Mouse (Mus musculus): ENCODE data around the gene Eif4a2.

The Eif4a2 gene

DNA sequence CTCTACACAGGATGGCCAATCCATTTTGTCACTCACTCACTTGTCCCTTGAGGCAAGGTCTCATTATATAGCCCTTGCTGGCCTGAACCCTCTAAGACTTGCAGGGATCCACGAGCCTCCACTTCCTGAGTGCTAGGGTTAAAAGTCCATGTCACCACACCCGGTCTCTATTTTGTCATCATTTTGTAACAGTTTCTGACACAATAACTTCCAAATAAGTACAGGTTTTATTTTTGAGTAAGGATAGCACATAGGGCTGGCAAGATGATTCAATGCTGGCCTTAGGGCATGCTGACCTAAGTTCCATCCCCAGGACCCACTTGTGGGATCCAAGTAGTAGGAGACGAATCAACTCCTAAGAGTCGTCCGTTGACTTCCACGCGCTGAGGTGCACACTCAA is 1.1 kb upstream of the Eif4a2 start:
- DNase-seq = no peak

DNA sequence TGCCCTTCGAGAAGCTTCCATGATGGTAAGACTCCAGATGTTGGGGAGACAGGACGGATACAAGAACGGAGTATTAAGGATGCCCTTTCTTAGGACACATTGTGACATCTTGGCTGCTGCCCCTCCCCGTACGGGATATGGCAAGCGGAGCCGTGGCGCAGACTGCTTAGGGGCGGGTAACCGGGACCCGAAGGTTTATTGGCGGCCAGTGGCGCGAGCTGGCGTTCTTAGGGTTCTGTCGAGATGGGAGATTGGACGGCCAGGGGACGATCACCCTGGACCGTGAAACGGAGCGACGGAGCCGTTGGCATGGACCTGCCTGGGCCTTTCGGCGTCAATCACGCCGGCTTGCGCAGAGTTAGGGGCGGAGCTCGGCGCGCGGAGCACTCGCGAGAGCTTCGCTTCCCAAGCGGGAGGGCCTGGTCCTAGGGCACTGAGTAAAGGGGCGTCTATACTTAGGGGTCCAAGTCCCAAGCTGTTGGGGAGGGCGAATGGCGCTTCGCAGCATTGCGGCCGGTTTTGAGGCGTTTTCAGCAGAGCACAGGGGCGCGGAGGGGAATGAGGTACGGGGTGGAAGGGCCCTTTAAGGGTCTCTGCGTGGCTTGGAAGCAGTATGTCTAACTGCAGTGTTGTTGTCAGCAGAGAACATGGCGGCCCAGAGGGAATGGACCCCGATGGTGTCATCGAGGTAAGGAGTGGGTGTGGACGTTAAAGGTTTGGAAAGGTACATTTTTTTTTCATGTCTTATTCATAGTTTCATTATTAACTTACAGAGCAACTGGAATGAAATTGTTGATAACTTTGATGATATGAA is 909 bp downstream of the Eif4a2 start:
- peak; percentile 83 for DNase-seq

DNA sequence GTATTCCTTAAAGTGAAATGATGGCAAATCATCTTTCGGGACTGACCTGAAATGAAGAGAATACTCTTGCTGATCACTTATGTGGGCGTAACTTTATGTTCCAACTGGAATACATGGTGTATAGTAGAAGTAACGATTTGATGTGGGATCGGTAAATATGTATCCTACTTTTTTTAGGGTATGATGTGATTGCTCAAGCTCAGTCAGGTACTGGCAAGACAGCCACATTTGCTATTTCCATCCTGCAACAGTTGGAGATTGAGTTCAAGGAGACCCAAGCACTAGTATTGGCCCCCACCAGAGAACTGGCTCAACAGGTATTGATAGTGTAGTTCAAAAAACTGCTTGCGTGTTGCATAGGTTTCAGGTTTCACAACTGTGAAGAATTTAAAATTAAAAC is 1.7 kb downstream of the Eif4a2 start:
- no peak for DNase-seq

DNA sequence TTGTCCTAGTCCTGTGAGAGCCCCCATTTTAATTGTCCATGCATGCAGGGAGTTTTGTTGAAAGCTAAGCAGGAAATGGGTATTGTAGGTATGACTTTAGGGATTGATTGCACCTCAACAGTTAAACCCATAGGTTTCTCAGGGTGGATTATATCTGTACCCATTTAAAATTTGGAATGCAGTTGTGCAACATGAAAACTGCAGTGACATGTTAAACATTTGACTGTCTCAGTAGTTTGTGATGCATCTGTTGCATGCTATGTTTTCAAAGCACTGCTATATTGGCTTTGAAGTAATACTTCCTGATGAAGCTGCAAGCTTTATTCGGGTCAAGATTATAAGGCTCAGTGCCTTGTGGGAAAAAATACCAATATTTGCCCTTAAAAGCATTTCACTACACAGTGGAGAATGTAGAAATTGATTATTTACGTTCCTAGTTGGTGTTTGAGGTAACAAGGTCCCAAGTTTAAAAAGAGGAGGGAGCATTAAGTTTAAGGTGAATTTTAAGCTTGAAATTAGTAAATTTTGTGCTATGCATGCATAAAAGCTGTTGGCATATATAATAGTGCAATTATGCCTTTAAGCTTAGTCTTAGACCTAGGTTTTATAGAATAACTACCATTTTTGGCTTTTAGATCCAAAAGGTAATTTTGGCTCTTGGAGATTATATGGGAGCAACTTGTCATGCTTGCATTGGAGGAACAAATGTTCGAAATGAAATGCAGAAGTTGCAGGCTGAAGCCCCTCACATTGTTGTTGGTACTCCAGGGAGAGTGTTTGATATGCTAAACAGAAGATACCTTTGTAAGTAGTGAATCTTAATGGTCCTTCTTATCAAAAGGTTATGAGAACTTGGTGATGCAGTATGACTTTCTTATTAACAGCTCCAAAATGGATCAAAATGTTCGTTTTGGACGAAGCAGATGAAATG is 2.4 kb downstream of the Eif4a2 start:
- DNase-seq = no peak

DNA sequence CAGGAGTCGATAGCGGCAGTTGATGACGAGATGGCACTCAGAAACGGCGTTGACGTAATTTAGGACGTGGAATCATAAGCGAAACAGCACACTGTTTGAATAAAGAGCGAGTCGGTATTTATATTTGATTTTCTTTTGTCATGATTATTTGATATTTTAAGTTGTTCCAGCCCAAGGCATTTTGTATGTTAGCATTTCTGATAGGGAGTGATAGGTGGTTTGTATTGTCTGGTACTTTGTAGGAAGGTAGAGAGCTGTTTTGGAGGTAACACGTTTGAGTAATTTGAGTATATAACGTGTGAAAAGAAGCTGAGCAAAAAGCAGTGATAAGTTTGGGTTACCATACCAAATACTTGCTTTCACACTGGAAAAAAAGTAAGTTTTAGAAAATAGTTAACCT is 5.1 kb downstream of the Eif4a2 start:
- DNase-seq = no peak

DNA sequence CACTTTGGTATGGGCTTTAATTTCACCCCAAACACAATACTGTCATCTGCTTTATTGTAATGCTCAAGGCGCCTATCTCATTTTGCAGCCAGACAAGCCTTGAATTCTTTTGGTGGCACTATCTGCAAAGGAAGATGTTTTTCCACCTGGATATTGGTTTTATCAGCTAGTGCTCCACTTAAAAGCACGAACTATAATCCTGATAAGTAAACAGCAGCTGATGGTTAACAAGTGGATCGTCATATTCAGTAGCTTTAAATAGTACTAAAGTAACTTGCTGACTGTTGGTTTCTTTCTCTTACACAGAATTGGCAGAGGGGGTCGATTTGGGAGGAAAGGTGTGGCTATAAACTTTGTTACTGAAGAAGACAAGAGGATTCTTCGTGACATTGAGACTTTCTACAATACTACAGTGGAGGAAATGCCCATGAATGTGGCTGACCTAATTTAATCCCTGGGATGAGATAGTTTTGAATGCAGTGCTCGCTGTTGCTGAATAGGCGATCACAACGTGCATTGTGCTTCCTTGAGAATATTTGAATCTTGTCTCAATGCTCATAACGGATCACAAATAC is 5.7 kb downstream of the Eif4a2 start:
- no peak for DNase-seq

DNA sequence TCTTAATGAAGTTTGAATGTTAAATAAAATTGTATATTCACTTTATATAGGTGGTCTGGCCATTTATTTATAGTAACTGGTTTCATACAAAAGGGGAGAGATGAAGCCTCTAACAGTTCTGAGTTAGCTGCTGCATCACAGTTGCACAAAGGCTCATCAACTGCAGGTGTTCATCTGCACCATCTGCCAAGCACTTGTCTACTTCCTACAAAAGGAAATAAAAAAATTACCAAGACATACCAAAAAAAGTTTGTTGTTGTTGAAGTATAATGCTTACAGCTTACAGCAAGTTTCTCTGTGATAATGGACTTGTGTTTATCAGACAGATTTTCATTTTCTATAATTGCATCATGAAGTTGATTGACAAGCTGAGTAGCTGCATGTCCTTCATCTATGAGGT is 6.7 kb downstream of the Eif4a2 start:
- no peak for DNase-seq

DNA sequence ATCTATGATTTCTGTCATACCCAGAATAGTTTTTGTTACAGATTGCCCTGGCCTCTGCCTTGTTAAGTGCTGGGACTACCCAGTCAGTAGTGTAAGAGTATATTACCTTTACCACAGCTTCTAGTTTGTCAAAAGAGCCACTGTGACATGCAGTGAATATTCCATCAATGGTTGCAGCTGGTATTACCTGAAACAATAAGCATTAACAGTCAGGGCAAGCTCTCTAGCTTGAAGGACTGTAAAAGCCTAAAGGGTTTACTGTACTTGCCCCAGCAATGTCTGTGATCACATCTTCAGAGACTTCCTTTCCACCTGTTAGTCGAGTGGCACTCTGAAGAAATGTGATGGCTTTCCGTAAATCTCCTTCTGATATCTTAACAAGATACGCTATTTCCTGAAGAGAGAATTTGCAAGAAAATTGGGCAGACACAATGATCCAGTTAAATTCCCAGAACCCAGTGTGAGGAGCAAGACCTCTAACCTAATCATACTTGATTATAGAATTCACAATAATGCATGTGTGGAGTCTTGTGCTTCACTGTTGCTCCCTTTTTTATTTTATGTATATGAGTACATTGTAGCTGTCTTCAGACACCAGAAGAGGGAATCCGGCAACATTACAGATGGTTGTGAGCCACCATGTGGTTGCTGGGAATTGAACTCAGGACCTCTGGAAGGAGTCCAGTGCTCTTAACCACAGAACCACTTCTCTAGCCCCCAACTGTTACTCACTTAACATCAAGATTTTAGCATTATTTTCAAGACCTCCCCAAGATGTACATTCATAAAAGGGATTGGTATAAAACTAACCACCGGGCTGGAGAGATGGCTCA is 7.3 kb downstream of the Eif4a2 start:
- DNase-seq = no peak

DNA sequence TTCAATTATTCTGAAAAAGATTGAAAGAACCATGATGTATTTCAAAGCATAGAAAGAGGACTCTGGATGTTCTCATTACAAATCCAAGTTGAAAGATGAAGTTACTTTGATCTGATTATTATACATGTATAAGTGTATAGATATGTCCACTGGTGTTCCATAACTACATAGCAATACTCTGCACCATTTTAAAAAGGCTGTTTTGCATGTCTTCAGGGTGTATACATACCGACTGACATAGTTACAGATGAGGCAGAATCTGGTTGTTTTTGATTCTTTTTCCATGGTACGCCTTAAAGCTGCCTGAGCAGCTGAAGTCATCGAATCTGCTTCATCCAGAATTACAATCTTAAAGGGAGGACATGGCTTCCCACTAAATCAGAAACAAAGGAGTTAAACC is 8.2 kb downstream of the Eif4a2 start:
- no peak for DNase-seq

DNA sequence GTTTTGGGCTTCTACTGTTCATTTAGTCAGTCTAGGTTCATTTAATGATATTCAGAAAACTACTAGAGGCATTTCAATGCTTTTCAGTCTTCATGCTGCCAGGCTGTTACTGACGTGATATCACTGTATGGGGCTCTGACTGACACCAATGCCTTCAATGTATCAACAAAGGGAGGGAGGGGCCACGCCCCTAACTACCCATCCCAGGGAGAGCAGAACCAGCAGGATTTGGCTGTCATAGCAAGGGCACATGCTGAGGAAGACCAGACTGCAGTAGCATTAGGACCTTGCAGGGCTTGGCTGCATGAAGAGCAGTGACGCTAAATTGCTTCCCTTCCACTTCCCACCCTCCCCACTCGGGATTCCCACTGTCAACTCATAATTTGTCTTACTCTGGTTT is 9.9 kb downstream of the Eif4a2 start:
- DNase-seq = no peak

DNA sequence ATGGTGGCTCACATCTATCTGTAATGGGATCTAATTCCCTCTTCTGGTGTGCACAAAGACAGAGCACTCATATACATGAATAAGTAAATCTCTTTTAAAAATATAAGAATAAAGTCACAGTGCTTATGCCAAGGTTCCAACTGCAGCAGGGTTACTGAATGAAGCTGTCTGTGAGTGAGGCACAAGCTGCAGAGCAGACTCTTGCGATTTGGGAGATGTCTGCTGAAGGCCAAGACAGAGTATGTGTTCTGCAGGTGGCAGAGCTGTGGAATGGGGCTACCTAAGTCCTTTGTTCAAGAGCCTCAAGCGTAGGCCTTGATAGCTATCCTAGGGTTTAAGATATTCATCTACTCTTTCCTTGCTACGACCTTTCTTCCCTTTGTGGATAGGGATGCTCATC is 15.2 kb downstream of the Eif4a2 start:
- no peak for DNase-seq

DNA sequence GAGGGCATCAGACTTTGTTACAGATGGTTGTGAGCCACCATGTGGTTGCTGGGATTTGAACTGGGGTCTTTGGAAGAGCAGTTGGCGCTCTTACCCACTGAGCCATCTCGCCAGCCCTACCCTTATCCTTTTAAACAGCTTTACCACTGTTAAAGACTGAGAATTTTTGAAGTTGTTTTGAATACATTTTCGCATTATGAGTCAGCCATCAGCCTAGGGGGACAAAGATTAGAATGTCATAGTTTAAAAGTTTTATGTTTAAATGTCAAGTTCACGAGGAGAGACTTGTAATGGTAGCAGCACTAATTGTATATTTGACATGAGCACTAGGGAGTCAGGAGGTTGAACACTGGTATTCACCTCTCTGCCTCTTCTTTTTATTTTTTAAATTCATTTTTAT is 15.9 kb downstream of the Eif4a2 start:
- DNase-seq = no peak

DNA sequence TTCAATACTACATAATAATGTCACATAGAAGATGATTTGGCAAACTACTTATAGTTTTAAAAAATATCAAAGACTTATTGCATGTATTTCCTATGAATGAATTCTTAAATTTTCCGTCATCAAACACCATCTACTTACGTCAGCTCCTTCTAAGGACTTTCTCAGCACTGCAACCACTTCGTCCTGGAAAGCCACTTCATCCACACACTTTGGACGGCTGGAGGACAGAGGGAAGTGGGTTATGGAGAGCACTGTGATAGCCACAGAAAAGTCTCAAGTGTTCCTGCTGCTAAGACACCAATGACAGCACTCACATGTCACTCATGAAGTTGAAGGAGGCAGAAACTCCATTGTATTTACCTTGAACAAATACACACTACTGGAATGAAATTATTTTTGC is 17.2 kb downstream of the Eif4a2 start:
- DNase-seq = no peak

DNA sequence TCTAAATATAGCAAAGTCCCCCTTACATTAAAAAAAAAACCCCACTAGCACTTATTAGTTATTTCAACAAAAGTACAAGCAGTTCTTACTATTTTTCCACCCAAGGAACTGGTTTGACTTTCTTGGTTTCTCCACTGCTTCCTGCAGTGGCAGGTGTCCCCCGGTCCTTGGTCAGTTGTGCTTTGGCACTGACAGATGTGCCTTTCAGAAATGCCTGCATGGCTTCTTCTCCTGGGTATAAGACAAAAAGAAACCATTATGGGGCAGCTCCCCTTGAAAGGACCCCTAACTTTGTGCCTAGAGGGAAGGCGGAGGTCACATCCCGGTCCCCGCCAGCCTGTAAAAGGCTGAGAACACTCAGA is 20.0 kb downstream of the Eif4a2 start:
- DNase-seq = no peak

DNA sequence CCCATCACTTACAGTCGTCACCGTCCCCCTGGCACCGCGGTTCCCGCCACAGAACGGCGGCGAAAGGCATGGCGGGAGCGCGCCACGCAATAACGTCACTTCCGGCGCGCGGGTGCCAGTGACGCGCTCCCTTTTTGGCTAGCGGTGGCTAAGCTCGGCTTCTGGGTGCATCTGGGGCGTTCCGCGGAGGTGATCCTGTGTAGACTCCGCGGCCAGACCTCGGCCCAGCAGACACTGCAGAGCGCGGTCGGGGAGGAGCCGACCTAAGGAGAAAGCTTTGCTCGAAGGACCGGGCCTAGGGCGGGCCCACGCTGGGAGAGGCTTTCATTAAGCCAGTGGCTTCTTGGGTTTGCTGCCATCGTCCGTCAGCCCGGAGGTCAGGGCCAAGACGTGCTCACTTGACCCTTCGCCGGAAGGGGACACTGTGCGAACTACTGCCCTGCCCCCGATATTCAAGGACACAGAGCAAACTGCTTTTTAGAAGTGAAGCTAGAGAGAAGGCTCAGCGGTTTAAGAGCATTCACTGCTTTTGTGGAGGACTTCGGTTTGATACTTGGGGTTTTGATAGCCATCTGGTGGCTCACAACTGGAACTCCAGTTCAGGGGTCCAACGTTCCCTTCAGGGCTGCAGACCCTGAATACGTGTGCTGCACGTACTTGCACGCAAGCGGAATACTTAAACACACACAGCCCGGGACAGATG is 20.6 kb downstream of the Eif4a2 start, which contains the start of gene Rfc4:
TSS of gene Rfc4 (minus strand) at position 65 of the 703 bp plus-strand sequence.
- DNase-seq = peak; percentile 95

DNA sequence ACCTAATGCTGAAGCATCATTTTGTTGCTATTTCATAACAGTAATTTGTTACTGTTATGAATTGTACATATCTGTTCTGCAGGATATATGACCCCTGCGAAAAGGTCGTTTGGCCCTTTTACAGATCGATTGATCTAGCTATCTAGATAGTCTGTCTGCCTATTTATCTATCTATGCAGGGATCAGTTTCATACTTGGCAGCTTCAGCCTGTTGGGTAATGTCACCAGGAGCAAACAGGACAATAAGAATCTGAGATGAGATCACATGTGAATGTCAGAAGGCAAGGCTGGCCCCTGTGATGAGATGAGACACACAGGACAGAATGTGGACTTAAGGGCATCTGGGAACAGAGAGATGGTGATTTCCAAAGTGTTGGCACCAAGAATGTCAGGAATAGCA is 23.1 kb downstream of the Eif4a2 start:
- no peak for DNase-seq

DNA sequence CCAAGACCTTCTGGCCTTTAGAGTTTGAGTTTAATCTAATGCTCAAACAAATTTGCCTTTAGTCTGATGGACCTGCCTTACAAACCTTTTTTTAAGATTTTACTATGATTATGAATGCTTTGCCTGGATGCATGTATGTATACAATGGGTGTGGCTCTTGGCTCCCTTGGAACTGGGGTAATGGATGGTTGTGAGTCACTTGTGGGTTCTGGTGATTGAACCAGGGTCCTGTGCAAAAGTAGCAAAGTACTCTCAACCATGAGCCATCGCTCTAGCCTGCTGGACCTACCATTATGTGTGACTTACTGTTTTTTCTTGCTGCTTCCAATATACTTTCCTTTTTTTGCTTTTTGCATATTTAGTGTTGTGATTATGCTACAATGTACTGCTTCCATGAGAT is 25.1 kb downstream of the Eif4a2 start:
- no peak for DNase-seq

DNA sequence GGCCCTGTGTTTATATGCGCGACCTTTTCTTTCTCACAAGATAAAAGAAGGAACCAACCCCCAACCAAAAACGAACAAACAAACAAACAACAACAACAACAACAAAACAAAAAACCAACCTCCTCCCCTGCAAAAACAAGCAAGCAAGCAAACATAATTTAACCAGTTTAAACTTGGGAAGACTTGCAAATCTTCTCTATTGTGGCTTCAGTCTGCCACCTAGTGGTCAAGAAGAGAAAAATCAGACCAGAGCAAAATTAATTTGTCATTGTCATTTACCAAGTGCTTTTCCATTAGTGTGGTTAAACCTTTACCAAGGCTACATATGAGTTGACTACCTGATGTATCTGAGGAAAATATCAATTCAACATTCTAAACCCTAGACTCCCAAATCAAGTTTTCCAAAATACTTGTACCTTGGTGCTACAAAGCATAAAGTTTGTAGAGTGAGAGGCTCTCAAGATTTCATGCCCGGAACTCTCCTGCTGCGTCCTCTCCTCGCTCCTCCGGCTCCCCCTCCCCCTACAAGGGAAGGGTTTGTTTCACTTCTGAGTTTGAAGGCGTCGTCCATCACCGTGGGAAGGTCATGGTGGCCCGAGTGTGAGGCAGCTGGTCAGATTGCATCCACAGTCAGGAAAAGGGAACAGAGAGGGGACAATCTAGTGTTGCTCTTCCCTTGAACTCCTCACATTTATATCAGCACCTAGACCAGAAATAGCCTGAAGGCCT is 28.3 kb downstream of the Eif4a2 start:
- no peak for DNase-seq

DNA sequence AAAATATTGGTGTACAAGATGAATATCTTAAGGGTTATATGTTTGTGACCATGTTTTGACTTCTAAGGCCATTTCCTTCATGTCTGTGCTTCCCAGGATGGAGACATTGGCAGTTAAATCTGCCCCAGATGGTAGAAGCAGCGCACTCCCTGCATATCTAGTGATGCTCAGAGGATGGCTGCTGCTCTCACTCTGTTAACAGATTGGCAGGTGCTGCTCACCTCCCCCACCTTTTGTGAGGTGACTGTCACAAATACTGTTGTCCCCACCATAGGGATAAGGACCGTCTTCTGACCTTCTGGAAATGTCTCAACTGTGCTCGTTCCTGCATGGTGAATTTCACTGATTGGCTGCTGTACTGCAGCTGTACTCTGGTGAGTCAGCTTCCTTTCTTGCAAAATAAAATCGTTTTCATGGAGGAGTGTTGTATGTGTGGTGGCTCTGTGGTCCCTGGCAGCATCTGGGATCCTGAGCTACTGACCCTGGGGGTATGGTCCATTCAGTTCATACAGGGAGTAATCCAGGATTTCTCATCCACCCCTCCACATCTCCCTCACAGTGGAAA is 29.2 kb downstream of the Eif4a2 start:
- DNase-seq = no peak

DNA sequence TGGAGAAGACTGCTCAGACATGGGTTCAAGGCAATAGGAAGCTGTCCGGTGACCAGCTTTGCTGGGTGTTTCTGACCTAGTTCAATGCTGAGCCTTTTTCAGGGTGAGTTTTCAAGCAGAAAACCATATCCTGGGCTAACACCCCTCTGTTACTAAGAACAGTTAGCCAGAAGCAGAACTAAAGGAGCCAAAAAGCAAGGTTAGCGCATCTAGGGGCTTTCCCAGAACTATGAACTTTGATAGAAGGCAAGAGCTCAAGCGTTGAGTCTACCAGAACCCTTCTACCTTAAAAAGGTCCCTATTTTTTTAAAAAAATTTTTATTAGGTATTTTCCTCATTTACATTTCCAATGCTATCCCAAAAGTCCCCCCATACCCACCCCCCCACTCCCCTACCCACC is 33.7 kb downstream of the Eif4a2 start:
- no peak for DNase-seq

DNA sequence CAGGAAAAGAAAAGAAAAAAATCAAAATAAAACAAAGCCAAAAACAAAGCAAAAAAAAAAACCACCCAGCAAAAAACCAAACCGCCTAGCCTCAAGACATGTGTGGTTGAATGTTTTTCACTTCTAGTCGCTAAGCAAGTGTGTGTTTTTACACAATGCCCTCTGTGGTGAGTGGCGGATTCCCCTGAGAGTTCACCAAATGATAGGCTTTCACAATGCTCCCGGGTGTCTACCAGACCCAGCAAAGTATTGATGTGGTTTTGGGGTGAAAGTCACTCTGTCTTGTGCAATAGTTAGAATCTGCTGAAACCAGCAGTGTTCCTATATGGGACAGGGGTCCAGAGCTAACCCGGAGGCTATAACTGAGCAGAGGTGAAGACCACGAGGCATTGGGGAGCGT is 37.1 kb downstream of the Eif4a2 start:
- no peak for DNase-seq

Data from right cerebral cortex, adult 18-20 months (tissue).